Mouse (Mus musculus) liver, adult 2 months (tissue): ENCODE results near the gene Ift140.

Experiments used
- CTCF ChIP-seq: fragments of 200-500 bp; IDR thresholded peaks from 2 replicates; pipeline ENCODE4 v1.5.1; 2011; ENCODE audit warnings: low read depth, low read length, control low read depth
- POLR2A ChIP-seq: fragments of 200-500 bp; IDR thresholded peaks from 2 replicates; pipeline ENCODE4 v1.6.1; 2011; ENCODE audit warnings: low read length, control low read depth; ENCODE audit not compliant: insufficient read depth; ENCODE audit errors: extremely low read depth

DNA sequence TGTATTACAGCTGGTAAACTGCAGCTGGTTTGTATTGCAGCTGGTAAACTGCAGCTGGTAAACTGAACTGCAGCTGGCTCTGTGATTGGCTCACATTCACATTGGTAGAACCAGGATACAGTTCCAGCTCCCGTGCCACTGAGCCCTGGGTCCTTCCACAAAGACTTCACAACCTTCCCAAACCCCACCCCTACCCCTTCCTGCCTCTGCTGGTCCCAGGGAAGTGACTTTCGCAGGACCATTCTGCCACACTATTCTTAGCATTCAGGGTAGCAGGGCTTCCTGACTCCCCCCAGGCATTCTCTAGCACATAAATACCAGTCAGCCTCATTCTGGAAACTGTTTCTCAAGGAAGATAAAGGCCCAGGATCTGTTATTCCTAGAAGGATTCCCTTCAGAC is 52.8 kb downstream of the Ift140 start:
- TF ChIP-seq POLR2A (no peak), CTCF (no peak)
